Mouse (Mus musculus) liver, adult 10 weeks (tissue): ENCODE measurements around the gene Gm6096. TPM values are rescaled to one million over a fixed set of nuclear protein-coding genes. Genes with fewer than 3 reads are reported as not detected.

Experiments
- polyA plus RNA-seq: library from polyadenylated mRNA; stranded (reverse); fragments of 350-450 nt; fragmentation: Illumina TruSeq; extraction: RNeasy Lipid Tissue Mini Kit (QIAGEN cat#74804); gene quantifications from one replicate; pipeline ENCODE4 v1.2.3, GENCODE M21; 2014; ENCODE audit warnings: low read depth, low replicate concordance

Gene Gm6096
- polyA plus RNA-seq, result not detected

GRCm38 (mm10) chr7:34250738-34251137 is at the start of gene Gm6096:
Gm6096 (plus strand) TSS chr7:34251038.

GRCm38 (mm10) chr7:34230116-34230515 is 20.7 kb upstream of the Gm6096 start, which contains the start of gene Gpi1:
Gpi1 (minus strand) TSS chr7:34230336.

Other genes with a start within 250 kb of the Gm6096 start
- gene Scgb2b27, start 237.1 kb upstream of the Gm6096 start, polyA plus RNA-seq, result not detected
- not detected for gene Scgb1b27, start 229.6 kb upstream of the Gm6096 start, polyA plus RNA-seq
- gene Scgb1b30, start 155.6 kb upstream of the Gm6096 start, polyA plus RNA-seq, result not detected
- gene Wtip, start 117.8 kb upstream of the Gm6096 start, polyA plus RNA-seq, result not detected
- gene Uba2, start 81.4 kb upstream of the Gm6096 start, polyA plus RNA-seq, result 27.4 TPM
- gene Pdcd2l, start 54.4 kb upstream of the Gm6096 start, polyA plus RNA-seq, result 2.7 TPM
- 20.4 TPM for gene Gpi1, start 20.7 kb upstream of the Gm6096 start, polyA plus RNA-seq
- 8.9 TPM for gene 4931406P16Rik, start 62.5 kb downstream of the Gm6096 start, polyA plus RNA-seq
- 43.0 TPM for gene Lsm14a, start 142.3 kb downstream of the Gm6096 start, polyA plus RNA-seq